Mouse (Mus musculus): ENCODE measurements around the gene Slc7a8. TPM values are rescaled to one million over a fixed set of nuclear protein-coding genes. Genes with fewer than 3 reads are reported as not detected.
A peak's percentile ranks its signal among the peaks of the same experiment; 100 is the strongest.

Gene Slc7a8
- polyA plus RNA-seq, 1 experiment from 2014 or later: 34.2 TPM

DNA sequence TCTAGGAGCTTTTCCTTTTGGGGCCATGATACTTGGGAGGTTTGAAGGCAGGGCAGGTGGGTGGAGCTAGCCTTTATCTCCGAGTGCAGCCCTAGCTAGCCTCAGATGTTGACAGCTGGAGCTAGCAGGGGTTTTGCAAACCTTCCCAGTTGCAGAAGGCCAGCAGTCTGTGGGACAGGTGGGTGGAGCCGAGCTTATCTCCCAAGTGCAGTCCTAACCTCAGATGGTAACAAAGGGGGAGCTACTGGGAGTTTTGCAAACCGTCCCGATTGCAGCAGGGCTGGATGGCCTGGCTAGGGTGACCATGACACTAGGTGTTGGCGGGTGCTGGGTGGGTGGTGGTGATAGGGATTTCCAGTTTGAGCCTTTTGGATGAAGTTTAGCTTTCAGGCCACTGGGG is 75.9 kb downstream of the Slc7a8 start:
- no peak overlapping the region for H3K4me3 ChIP-seq (ENCODE audit: low read depth, low read length)
- H3K27ac ChIP-seq (ENCODE audit: low read depth, low read length): no peak overlapping the region
- no peaks in the 10 kb centered on the region for H3K27me3 ChIP-seq (replicated peaks; ENCODE audit: control insufficient read depth, insufficient read depth, low read length)
- H3K4me2 ChIP-seq (replicated peaks; ENCODE audit: low read depth): no peak overlapping the region
- 22% methylated on average over 5 of the region's 5 CpGs for WGBS
- ATAC-seq: 0 out of 2 replicates have a peak, but pooled peaks have one; percentile 9
- TF ChIP-seq CTCF (IDR thresholded peaks at IDR 0.05; ENCODE audit: low read depth): no peak
- no peak overlapping the region for H3K9ac ChIP-seq (ENCODE audit: low read depth, low read length)
- H3K9me3 ChIP-seq (ENCODE audit: control insufficient read depth): no peaks in the 10 kb centered on the region
- no peaks in the 10 kb centered on the region; the same call in 1 of the 2 replicates for H3K36me3 ChIP-seq (ENCODE audit: control insufficient read depth, insufficient read depth)
- H3K4me1 ChIP-seq (replicated peaks; ENCODE audit: control insufficient read depth, insufficient read depth, low read length): 0 out of 2 replicates have a peak, but pooled peaks cover 7% of the 10 kb centered on the region

DNA sequence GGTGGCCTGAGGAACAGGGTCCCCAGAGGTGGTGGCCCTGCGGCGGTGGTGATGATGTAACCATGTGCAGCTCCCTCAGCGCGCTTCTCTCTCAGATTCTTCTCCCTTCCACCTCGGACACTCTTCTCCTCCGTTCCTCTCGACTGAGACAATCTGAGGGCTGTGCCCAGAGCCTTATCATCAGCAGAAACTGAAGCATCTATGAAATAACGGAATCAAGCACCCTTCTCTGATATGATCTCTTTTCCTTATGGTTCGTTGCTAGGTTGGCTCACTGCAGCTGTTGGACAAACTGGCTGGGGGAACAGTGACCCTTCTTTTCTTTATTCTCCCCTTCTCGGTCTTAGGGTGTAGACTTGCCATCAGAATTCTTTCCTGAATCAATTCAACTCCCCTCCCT is 78.5 kb downstream of the Slc7a8 start:
- Histone ChIP-seq H3K36me3 (ENCODE audit: control insufficient read depth, insufficient read depth) (no peaks in the 10 kb centered on the region; the same call in 1 of the 2 replicates), H3K4me1 (replicated peaks; ENCODE audit: control insufficient read depth, insufficient read depth, low read length) (0 out of 2 replicates have a peak, but pooled peaks cover 7% of the 10 kb centered on the region), H3K27me3 (replicated peaks; ENCODE audit: control insufficient read depth, insufficient read depth, low read length) (no peaks in the 10 kb centered on the region), H3K9ac (ENCODE audit: low read depth, low read length) (no peak overlapping the region), H3K9me3 (ENCODE audit: control insufficient read depth) (no peaks in the 10 kb centered on the region), H3K27ac (ENCODE audit: low read depth, low read length) (no peak overlapping the region), H3K4me3 (ENCODE audit: low read depth, low read length) (no peak overlapping the region), H3K4me2 (replicated peaks; ENCODE audit: low read depth) (no peak overlapping the region)
- WGBS: 70% methylated on average over 10 of the region's 10 CpGs
- no peak for ATAC-seq
- TF ChIP-seq CTCF (IDR thresholded peaks at IDR 0.05; ENCODE audit: low read depth): no peak

DNA sequence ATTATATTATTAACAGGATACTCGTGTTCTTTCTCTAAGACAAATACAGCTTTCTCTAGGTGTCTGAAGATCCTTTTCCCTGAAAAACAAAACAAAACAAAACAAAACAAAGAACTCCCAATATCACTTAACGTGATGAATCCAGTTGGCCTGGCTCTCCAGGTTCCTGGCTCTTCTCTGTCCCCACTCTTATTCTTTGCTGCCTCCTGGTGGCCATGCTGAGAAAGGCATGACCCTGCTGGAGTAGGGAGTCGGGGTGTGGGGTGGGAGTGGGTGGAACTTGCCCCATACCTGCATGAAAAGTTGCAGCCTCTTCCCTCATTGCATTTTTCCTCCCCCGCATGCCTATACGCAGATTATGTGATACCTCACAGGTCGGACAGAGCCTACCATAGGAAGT is 80.4 kb downstream of the Slc7a8 start:
- 8% methylated on average over 6 of the region's 6 CpGs for WGBS
- peak; percentile 59; the same call in 1 of the 2 replicates for ATAC-seq
- H3K9ac ChIP-seq (ENCODE audit: low read depth, low read length): no peak overlapping the region
- H3K27me3 ChIP-seq (replicated peaks; ENCODE audit: control insufficient read depth, insufficient read depth, low read length): no peaks in the 10 kb centered on the region
- 0 out of 2 replicates have a peak, but pooled peaks cover 7% of the 10 kb centered on the region for H3K4me1 ChIP-seq (replicated peaks; ENCODE audit: control insufficient read depth, insufficient read depth, low read length)
- no peaks in the 10 kb centered on the region for H3K9me3 ChIP-seq (ENCODE audit: control insufficient read depth)
- no peak overlapping the region for H3K4me3 ChIP-seq (ENCODE audit: low read depth, low read length)
- H3K4me2 ChIP-seq (replicated peaks; ENCODE audit: low read depth): no peak overlapping the region
- H3K36me3 ChIP-seq (ENCODE audit: control insufficient read depth, insufficient read depth): no peaks in the 10 kb centered on the region
- H3K27ac ChIP-seq (ENCODE audit: low read depth, low read length): no peak overlapping the region
- TF ChIP-seq CTCF (IDR thresholded peaks at IDR 0.05; ENCODE audit: low read depth): peak; percentile 97

DNA sequence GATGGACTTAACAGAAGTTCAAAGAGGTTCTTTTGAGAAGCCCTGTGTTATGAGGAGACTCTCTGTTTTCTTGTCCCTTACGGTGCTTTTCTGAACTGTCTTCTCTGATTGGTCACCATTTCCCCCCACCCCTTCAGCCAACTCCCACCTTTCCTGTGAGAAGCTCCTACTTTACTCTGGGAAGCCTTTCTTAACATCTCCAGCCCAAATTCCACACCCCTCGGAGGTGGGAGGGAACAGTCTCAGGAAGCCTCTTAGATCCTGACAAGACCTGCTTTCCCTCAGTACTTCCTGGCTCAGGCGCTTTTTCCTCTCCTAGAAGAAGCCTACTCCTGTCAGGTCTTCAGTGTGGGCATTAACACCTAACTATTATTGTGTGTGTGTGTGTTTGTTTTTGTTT is 82.2 kb downstream of the Slc7a8 start:
- ATAC-seq: no peak
- no peaks in the 10 kb centered on the region for H3K9me3 ChIP-seq (ENCODE audit: control insufficient read depth)
- H3K4me2 ChIP-seq (replicated peaks; ENCODE audit: low read depth): no peak overlapping the region
- H3K36me3 ChIP-seq (ENCODE audit: control insufficient read depth, insufficient read depth): no peaks in the 10 kb centered on the region
- WGBS: 60% methylated on average over 3 of the region's 3 CpGs
- peaks cover 8% of the 10 kb centered on the region; the same call in 1 of the 2 replicates for H3K4me1 ChIP-seq (replicated peaks; ENCODE audit: control insufficient read depth, insufficient read depth, low read length)
- H3K27ac ChIP-seq (ENCODE audit: low read depth, low read length): no peak overlapping the region
- no peaks in the 10 kb centered on the region for H3K27me3 ChIP-seq (replicated peaks; ENCODE audit: control insufficient read depth, insufficient read depth, low read length)
- no peak overlapping the region for H3K4me3 ChIP-seq (ENCODE audit: low read depth, low read length)
- no peak overlapping the region for H3K9ac ChIP-seq (ENCODE audit: low read depth, low read length)
- TF ChIP-seq CTCF (IDR thresholded peaks at IDR 0.05; ENCODE audit: low read depth): no peak

DNA sequence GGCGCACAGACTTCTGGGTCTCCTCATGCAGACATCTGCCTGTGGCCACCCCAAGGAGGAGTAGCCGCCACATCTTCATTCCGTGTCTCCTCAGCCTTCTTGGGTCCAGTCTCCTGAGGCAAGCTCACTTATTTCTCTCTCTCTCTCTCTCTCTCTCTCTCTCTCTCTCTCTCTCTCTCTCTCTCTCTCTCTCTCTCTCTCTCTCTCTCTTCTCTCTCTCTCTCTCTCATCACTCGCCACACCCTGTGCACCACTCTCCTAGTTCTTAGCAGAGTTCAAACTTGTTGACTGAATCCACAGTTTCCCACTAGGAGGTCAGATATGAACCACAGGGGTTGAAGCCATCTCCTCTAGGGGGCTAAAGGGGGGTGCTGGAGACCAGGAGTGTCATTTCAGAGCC is 83.0 kb downstream of the Slc7a8 start, which contains the start of gene Gm29776:
TSS of gene Gm29776 (minus strand) at position 101 of the 400 bp plus-strand sequence.
- Histone ChIP-seq H3K36me3 (ENCODE audit: control insufficient read depth, insufficient read depth) (no peaks in the 10 kb centered on the region), H3K4me3 (ENCODE audit: low read depth, low read length) (no peak within 1 kb of the TSS), H3K9ac (ENCODE audit: low read depth, low read length) (no peak within 1 kb of the TSS; the same call in 1 of the 2 replicates), H3K9me3 (ENCODE audit: control insufficient read depth) (no peaks in the 10 kb centered on the region), H3K27me3 (replicated peaks; ENCODE audit: control insufficient read depth, insufficient read depth, low read length) (no peaks in the 10 kb centered on the region), H3K4me2 (replicated peaks; ENCODE audit: low read depth) (no peak within 1 kb of the TSS), H3K27ac (ENCODE audit: low read depth, low read length) (no peak within 1 kb of the TSS), H3K4me1 (replicated peaks; ENCODE audit: control insufficient read depth, insufficient read depth, low read length) (peaks cover 8% of the 10 kb centered on the region; the same call in 1 of the 2 replicates)
- WGBS: 69% methylated on average over 4 of the region's 4 CpGs
- ATAC-seq: no peak
- TF ChIP-seq CTCF (IDR thresholded peaks at IDR 0.05; ENCODE audit: low read depth): no peak

DNA sequence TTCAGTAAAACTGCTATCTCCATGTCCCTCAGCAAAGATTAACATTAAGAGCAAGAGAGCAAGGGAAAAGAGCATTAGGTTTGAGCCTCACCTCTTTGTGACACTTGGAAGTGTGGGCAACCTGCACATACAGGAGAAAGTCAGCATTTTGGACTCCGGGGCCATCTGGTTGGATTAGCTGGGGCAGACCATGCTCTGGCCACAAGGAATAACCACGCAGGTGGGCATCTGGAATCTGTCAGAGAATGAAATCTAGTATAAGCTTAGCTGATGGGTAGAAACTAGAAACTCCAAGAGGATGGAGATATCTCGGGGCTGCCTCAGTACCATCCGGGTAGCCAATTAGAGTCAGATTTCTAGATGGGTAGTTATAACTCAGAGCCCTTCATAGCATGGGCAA is 85.0 kb downstream of the Slc7a8 start:
- Histone ChIP-seq H3K4me1 (replicated peaks; ENCODE audit: control insufficient read depth, insufficient read depth, low read length) (peaks cover 8% of the 10 kb centered on the region; the same call in 1 of the 2 replicates), H3K9me3 (ENCODE audit: control insufficient read depth) (no peaks in the 10 kb centered on the region), H3K4me2 (replicated peaks; ENCODE audit: low read depth) (no peak overlapping the region), H3K9ac (ENCODE audit: low read depth, low read length) (no peak overlapping the region), H3K27me3 (replicated peaks; ENCODE audit: control insufficient read depth, insufficient read depth, low read length) (no peaks in the 10 kb centered on the region), H3K27ac (ENCODE audit: low read depth, low read length) (no peak overlapping the region), H3K4me3 (ENCODE audit: low read depth, low read length) (no peak overlapping the region), H3K36me3 (ENCODE audit: control insufficient read depth, insufficient read depth) (0 out of 2 replicates have a peak, but pooled peaks cover 4% of the 10 kb centered on the region)
- WGBS: 80% methylated on average over 4 of the region's 4 CpGs
- TF ChIP-seq CTCF (IDR thresholded peaks at IDR 0.05; ENCODE audit: low read depth): no peak
- no peak for ATAC-seq
